Mouse (Mus musculus) ES-E14 (cell line): ENCODE results near the gene Pitpnc1.

Experiments
- CHD2 ChIP-seq: IDR thresholded peaks from 2 replicates; pipeline ENCODE4 v1.6.1; 2014; ENCODE audit warnings: mild to moderate bottlenecking, low read depth, low read length, inconsistent platforms
- HCFC1 ChIP-seq: IDR thresholded peaks from 2 replicates; pipeline ENCODE4 v1.6.1; 2012; ENCODE audit warnings: low read length, inconsistent platforms, borderline replicate concordance; ENCODE audit not compliant: insufficient read depth

DNA sequence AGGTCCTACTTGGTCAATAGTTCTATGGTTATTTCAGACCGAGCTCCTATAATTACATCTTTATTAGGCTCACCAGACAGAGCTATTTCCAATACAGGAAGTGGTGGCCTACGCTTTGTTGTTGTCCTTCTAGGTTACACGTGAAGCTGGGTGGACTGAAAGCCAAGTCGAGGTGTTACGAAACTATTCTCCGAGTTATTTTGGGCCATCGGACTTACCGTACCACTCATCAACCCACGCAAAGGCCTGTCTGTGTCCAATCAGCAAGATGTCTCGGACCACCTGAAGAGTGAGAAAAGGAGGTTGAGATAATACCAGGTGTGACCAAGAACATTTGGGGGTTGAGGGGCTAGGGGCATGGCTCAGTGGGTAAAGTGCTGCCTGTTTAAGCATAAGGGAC, 244.5 kb downstream of the Pitpnc1 start:
- TF ChIP-seq HCFC1 (no peak), CHD2 (no peak)
